In genomic region chr13:49169448-49170207, GRCm38 (mm10) we compare ENCODE assay signal across 8 mouse cellular contexts. TPM values are rescaled to one million over a fixed set of nuclear protein-coding genes. Genes with fewer than 3 reads are reported as not detected.
DNase-seq lines count a peak whose midpoint lies in the region; TF ChIP-seq lines count a peak whose summit lies in the region.

No protein-coding gene starts in this region.

- no peak overlapping the region for H3K4me3 ChIP-seq in gastrocnemius, adult 2 months
- no peak overlapping the region for H3K4me3 ChIP-seq in left cerebral cortex, adult 2 months

- intact Hi-C loops in gastrocnemius, adult 2 months (cut with DNase I) = loop anchor here (10.0 kb wide), 1 partner anchor 295 kb away; the partner anchor contains the start of gene Phf2
- intact Hi-C loops in left cerebral cortex, adult 2 months (cut with DNase I) = loop anchor here (5.0 to 10.0 kb wide), 4 partner anchors 152 to 512 kb away; partner anchors contain the start of gene Phf2

- peak; percentile 100 for TF ChIP-seq CTCF in gastrocnemius, adult 2 months (IDR thresholded peaks at IDR 0.05)
- TF ChIP-seq CTCF in left cerebral cortex, adult 2 months (IDR thresholded peaks at IDR 0.05) = peak; percentile 97

- H3K27ac ChIP-seq in gastrocnemius, adult 2 months = peak overlapping the region; percentile 10; the same call in 1 of the 2 replicates
- no peak overlapping the region for H3K27ac ChIP-seq in left cerebral cortex, adult 2 months

- DNase-seq in NIH3T3 (ENCODE audit: low read depth) = peak; percentile 77
- peak; percentile 97 to 99 for DNase-seq in cerebellum, postnatal 36 days
- peak; percentile 95 for DNase-seq in gastrocnemius, adult 2 months
- peak; percentile 79 for DNase-seq in induced T-regulatory cell, adult 2 months (ENCODE audit: low read depth)
- DNase-seq in left cerebral cortex, adult 2 months (ENCODE audit: extremely low spot score in 1 of 2, low spot score in 2 of 2) = peak; percentile 83 to 91
- peak; percentile 77 for DNase-seq in mesoderm, embryonic 11.5 days (ENCODE audit: low read depth, low spot score)
- peak; percentile 91 for DNase-seq in right cerebral cortex, postnatal 14 days
- DNase-seq in urinary bladder, postnatal 14 days (ENCODE audit: low spot score) = peak; percentile 94

RNA-seq across cellular contexts. Expression of gene Ninj1, which starts 17.7 kb away (rescaled TPM):
- total RNA-seq in gastrocnemius, adult 2 months (2021) = 10 to 100 TPM; 17.2 to 18.7 TPM
- 10 to 100 TPM; 17.8 to 19.7 TPM for total RNA-seq in left cerebral cortex, adult 2 months (2021)

RNA-seq across cellular contexts. Expression of gene Wnk2, which starts 21.8 kb away (rescaled TPM):
- 10 to 100 TPM; 58.9 to 99.2 TPM for total RNA-seq in gastrocnemius, adult 2 months (2021)
- 100 to 1,000 TPM; 129 to 145 TPM for total RNA-seq in left cerebral cortex, adult 2 months (2021)

RNA-seq across cellular contexts. Expression of gene Card19, which starts 46.2 kb away (rescaled TPM):
- 100 to 1,000 TPM; 113 to 123 TPM for total RNA-seq in gastrocnemius, adult 2 months (2021)
- 10 to 100 TPM; 10.8 to 11.4 TPM for total RNA-seq in left cerebral cortex, adult 2 months (2021)

Comparison
In these comparisons a context has a peak if more than half of its experiments do, and no peak if none do; other contexts are left out.
1. RNA of gene Card19, which starts 46.2 kb away (total RNA-seq): 113 to 123 TPM in gastrocnemius, adult 2 months; 10.8 to 11.4 TPM in left cerebral cortex, adult 2 months; every median in the first group is over 4 times any median in the second.
2. Peak in every context shown above with its lines, with median percentiles within 50 percentile points of each other: DNase-seq.